Mouse (Mus musculus) heart, adult 2 months (tissue): ENCODE results near the gene Trim2.

Experiments
- CTCF ChIP-seq: fragments of 200-600 bp; IDR thresholded peaks from 2 replicates; pipeline ENCODE4 v1.8.1; 2022; ENCODE audit warnings: antibody characterized with exemption, mild to moderate bottlenecking, moderate library complexity
- EP300 ChIP-seq: fragments of 200-500 bp; IDR thresholded peaks from 2 replicates; pipeline ENCODE4 v1.6.1; 2011; ENCODE audit warnings: low read depth, low read length, control low read depth; ENCODE audit not compliant: insufficient read depth
- POLR2A ChIP-seq: fragments of 200-500 bp; IDR thresholded peaks from 2 replicates; pipeline ENCODE4 v1.6.1; 2011; ENCODE audit warnings: mild to moderate bottlenecking, low read depth, low read length, control low read depth; ENCODE audit not compliant: insufficient read depth

DNA sequence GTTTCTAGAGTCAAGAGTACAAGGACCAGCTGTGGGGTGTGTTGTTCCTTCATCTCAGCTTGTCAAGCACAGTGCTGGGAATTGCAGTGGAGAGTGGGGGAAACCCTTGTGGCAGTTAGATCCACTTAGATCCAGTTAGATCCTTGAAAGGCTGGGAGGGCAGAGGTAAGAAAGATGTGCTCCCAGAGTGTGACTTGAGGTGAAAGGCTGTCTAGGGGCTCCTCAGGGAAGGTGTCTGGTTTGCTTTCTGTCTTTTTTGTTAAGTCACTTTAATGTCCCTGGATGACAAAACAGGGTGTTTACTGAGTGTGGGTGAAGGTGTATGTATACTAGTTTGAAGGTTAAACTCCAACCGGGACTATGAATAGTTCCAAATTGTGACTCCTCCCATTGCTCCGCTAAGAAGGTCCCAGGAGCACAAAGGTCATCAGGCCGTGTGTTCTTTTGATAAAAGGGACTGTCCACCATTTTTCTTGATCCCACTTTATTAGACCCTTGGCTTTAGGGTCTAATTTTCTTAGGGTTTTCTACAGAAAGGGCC lies 40.2 kb downstream of the Trim2 start:
- TF ChIP-seq CTCF = no peak
- TF ChIP-seq POLR2A = no peak
- no peak for TF ChIP-seq EP300
